Mouse (Mus musculus) E14TG2a.4 (cell line): ENCODE measurements at regions not wholly inside any gene's neighbourhood (a gene's known extent, or its start where the extent isn't known, plus 50 kb on each side); places are given as distances from the start of the nearest gene placed in this dataset.

Source experiments
- CTCF ChIP-seq: conservative IDR thresholded peaks from 2 replicates; pipeline ENCODE4 v1.5.1; 2014; ENCODE audit warnings: low read length
- NANOG ChIP-seq: IDR thresholded peaks from 2 replicates; pipeline ENCODE4 v1.6.1; 2014; ENCODE audit warnings: borderline replicate concordance, low read length, mixed read lengths

DNA sequence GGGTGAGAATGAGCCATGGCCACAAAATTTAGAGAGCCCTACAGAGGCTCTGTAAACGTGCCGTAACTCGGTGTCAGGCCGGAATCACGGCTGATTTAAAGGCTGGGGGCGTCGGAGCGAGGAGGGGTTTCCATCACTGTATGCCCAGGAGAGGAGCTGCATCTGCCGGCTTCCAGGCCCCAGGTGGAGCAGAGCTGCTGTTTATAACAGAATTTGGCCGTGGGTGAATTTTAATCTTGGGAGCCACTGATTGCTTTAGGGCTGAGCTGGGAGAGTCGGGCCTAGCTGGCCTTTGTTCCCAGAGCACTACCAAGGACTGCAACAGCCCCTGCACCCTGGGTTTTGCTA is 137.7 kb upstream of the Stx16 start:
- TF ChIP-seq CTCF (no peak), NANOG (no peak)
